Mouse (Mus musculus) CD4-positive, CD25-positive, alpha-beta regulatory T cell, adult 4 months (primary cell): ENCODE data around the gene Pla2g3. TPM values are rescaled to one million over a fixed set of nuclear protein-coding genes. Genes with fewer than 3 reads are reported as not detected.

Experiments
- ATAC-seq: one replicate; pipeline ENCODE4 v1.8.0; 2017
- polyA plus RNA-seq, 2 experiments: library from polyadenylated mRNA; unstranded; fragments of 100-300 nt; shearing (Covaris generic); gene quantifications; one replicate each; pipeline ENCODE4 v1.2.1; 2017

The Pla2g3 gene
- polyA plus RNA-seq, 2 experiments from 2014 or later, result 0.20 TPM; not detected in 1

- ATAC-seq, result peak; percentile 47
Observed at GRCm38 (mm10) chr11:3539111-3539825, 51.2 kb downstream of the Pla2g3 start.

- no peak for ATAC-seq
Observed at GRCm38 (mm10) chr11:3539826-3540196, 51.7 kb downstream of the Pla2g3 start.

DNA sequence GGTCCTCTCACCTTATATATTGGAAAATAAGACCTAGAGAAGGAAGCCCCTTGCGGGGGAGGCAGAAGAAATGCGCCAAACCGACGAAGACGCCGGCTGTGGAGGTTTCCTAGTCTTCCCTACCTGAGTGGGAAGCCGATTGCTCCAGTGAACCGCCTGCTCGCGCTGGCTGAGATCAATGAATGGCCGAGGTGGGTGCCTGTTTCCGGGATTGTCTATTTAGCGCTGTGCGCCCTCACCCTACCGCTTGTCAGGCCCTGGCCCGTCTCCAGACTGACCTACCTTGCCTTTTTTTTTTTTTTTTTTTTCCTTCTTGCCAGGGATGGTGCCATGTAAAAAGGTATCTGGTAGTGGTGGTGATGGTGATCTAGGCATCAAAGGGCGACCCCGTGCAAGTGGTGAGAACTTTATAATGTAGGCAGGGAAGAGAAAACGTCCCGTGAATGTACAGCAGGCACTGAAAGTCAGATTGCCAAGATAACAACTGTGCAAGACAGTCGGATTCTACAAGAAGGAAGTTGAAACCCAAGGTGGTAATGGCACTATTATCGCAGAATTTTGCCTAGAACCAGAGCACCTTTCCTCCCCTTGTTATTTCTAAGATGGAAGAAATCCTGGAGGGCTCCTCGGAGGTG, 52.5 kb downstream of the Pla2g3 start, which contains the start of gene Smtn:
Gene Smtn, minus strand, starts transcription at position 162 of the 635 bp plus-strand sequence.
- ATAC-seq, result no peak

DNA sequence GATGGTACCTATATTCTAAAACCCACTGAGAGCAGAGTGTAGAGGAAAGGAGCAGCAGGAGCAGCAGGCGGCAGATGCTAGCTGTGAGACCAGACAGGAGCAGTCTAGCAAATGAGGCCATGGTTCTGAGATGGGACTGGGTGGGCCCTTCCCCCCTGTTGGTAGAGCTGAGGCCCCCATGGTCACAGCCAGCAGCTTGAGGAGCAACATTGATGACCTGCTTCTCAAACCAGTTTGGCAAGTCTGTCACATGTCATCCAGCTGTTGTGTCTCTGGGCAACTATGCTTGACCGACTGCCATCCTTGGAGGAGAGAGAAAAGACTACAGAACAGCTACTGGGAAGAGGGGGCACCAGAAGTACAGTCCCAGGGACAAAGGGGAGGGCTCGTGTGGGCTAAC, 53.8 kb downstream of the Pla2g3 start:
- no peak for ATAC-seq

DNA sequence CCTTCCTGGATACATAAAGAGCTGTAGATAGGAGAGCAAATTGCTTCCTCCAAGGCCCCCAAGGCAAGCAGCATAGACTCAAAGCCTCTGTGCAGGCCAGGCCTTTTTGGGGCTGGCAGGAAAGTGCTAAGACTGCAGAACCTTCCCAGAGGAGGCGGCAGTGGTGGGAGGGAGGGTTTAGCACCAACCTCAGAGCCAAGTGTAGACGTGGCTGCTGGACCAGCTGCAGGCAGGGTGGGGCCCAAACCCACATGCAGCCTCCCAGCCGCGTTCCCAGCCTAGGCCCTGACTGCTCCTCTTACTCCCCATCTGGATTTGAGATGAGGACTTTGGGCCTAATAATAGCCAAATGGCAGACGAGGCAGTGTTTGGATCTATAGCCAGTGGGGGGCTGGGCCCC, 54.9 kb downstream of the Pla2g3 start:
- ATAC-seq, result no peak

- ATAC-seq, result no peak
Observed at GRCm38 (mm10) chr11:3544409-3544808, 56.3 kb downstream of the Pla2g3 start.

- ATAC-seq, result no peak
Observed at GRCm38 (mm10) chr11:3545531-3546241, 57.6 kb downstream of the Pla2g3 start.

GRCm38 (mm10) chr11:3546242-3546562, 58.1 kb downstream of the Pla2g3 start:
- no peak for ATAC-seq

DNA sequence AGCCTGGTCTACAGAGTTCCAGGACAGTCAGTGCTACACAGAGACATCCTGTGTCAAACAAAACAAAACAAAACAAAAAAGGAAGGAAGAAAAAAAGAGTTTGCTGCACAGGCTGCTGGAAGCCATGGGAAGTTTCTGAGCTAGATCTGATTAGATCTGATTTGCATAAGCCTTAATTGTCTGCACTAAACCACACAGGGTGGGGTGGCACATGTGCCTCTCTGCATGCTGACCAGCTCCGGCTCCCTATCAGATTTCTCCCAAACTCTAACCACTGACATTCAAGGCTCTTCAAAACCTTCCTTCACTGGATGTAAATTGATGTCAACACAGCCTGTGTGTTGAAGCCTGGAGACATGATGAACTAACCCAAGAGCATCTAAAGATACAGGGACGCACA, 59.0 kb downstream of the Pla2g3 start:
- ATAC-seq, result no peak

GRCm38 (mm10) chr11:3547969-3548368, 59.9 kb downstream of the Pla2g3 start:
- ATAC-seq, result no peak

DNA sequence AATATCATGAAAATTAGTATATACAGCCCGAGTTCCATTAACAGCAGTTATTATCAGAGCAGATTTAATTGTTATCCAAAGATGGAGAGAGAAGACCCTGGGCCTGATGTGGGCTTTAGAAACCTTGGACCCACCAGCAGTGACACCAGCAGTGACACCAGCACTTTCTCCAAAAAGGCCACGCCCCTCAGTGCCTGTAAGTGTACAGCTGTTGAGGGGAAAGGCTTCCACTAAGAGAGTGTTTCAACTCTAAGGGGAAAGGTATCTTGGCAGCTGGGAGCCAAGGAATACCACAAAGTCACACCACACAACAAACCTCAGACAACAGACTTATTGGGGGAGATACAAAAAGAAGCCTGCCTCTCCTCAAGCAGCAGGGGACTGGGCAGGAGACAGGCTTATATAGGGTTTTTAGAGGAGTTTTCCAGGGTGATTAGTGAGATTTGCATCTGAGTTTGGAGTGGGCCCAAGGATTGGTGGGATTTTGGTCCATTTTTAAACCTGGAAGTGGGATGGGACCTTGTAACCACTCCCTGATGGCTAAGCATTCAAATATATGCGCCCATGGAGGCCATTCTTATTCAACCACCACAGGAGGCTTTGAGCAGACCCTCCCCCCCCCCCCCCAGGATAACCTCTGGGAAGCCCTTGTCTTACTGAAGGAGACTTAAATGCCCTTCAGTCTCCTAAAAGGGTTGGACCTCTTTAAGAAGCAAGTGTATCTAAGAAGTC, 60.6 kb downstream of the Pla2g3 start:
- ATAC-seq, result no peak

Other genes with a start within 250 kb of the Pla2g3 start
- gene Drg1, start 221.9 kb upstream of the Pla2g3 start, polyA plus RNA-seq, result 100 to 1,000 TPM; 175 to 190 TPM
- 10 to 100 TPM; 14.2 to 17.7 TPM for gene Patz1, start 199.4 kb upstream of the Pla2g3 start, polyA plus RNA-seq
- gene Pik3ip1, start 157.9 kb upstream of the Pla2g3 start, polyA plus RNA-seq, result 10 to 100 TPM; 54.8 to 78.5 TPM
- 10 to 100 TPM; 70.9 to 98.5 TPM for gene Limk2, start 79.1 kb upstream of the Pla2g3 start, polyA plus RNA-seq
- 10 to 100 TPM; 26.6 to 29.4 TPM for gene Rnf185, start 35.9 kb upstream of the Pla2g3 start, polyA plus RNA-seq
- under 1 TPM in 1 of 2 experiments, not detected in 1; 0.13 TPM for gene Inpp5j, start 16.5 kb downstream of the Pla2g3 start, polyA plus RNA-seq
- gene Selenom, start 26.4 kb downstream of the Pla2g3 start, polyA plus RNA-seq, result 1 to 10 TPM; 7.6 to 8.9 TPM
- gene Smtn, start 52.3 kb downstream of the Pla2g3 start, polyA plus RNA-seq, result under 1 TPM; 0.16 to 0.65 TPM
- 10 to 100 TPM in 1 of 2 experiments, 1 to 10 TPM in 1; 8.1 to 10.7 TPM for gene Morc2a, start 160.9 kb downstream of the Pla2g3 start, polyA plus RNA-seq